Mouse (Mus musculus) embryo, embryonic 11.5 days (tissue): ENCODE measurements around the gene Gm21897.
A peak's percentile ranks its signal among the peaks of the same experiment; 100 is the strongest.
"Not testable (repeated sequence)": the region's sequence is repeated elsewhere in the genome, so short reads cannot be mapped to it uniquely, and the experiment has no call there.

Source experiments
- DNase-seq: peaks from one replicate; pipeline ENCODE4 v3.0.0-alpha.2; 2012; ENCODE audit warnings: low read depth, low spot score

The Gm21897 gene

GRCm38 (mm10) chr16:15317158-15317557 is at the start of gene Gm21897:
Gm21897 (plus strand) TSS chr16:15317458.
- DNase-seq = not testable (repeated sequence)

DNA sequence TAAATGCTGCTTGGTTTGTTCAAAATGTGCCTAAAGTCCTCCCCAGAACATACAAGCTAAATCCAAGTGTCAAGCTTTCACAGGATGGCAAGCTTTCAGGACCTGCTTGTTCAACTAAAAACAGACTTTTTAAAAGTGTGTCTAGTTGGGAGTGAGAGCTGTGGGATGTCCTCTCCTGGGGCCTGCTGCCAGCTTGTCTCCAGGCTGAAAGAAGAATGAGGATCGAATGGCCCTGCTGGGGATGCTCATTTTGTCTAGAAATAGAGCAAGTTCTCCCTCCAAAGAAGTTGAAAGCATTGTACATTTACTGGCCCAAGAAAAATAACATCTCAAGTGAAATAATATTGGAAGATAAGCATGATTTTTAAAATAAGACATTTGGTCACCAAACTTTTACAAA is 45.0 kb upstream of the Gm21897 start:
- no peak for DNase-seq

- no peak for DNase-seq
These were observed 39.8 kb upstream of the Gm21897 start for GRCm38 (mm10) chr16:15277461-15277860.

DNA sequence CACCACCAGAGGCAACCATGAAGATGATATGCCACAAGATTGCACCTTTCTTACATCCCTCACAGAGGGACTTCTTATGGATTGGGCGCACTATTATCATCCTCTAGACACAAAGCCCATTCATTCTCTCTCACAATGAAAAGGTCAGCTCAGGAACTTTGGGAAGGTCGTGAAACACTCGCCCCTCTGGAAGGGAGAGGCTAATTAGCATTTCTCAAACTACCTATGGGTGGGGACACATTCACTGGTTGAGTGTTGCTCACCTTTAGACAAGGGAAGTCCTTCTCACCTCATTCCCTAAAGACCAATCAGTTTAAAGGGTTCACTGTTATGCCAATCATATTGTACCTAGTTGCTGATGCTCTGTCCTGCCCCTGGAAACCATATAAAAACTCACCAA is 24.2 kb upstream of the Gm21897 start:
- DNase-seq = no peak

- no peak for DNase-seq
These were observed 23.0 kb upstream of the Gm21897 start for GRCm38 (mm10) chr16:15294289-15294688.

GRCm38 (mm10) chr16:15294911-15295659 is 22.2 kb upstream of the Gm21897 start:
- peak; percentile 20 for DNase-seq

- DNase-seq = no peak
These were observed 17.3 kb downstream of the Gm21897 start for GRCm38 (mm10) chr16:15334526-15334925.

DNA sequence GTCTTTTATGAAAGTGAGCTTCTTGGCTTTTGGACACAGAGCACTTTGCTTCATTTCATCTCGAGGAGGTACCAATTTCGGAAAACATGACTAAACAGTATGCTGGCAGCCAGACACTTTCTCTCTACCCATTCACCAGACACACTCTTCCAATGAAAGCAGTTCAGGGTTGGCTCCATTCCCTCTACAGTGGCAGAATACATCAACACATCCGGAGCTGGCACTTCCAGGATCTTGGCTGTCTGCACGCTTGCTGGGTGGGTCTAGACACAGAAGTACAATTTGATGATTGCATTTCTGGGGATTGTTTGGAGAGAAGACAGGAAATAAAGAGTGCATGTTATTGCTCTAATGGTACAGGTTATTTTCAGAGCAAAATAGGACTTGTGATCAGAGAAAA is 21.8 kb downstream of the Gm21897 start:
- no peak for DNase-seq

- no peak for DNase-seq
These were observed 28.8 kb downstream of the Gm21897 start for GRCm38 (mm10) chr16:15346045-15346444.

DNA sequence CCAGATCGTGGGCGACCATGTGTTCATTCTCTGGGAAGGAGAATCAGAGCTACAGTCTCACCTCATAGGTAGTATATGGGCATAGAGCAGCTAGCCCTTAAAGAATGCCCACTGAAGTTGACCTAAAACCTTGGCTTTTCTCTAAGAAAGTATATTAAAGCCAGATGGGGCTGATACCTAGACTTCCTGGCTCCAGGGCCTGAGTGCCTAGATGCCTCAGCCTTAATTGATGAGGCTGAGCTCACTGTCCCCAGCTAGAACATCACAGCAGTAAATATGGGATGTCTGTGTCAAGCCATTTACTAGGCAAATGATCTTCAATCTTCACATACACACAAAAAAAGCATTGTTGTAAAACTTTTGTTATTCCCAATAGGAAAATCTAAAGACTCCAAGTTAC is 32.1 kb downstream of the Gm21897 start:
- DNase-seq = no peak

- no peak for DNase-seq
These were observed 34.0 kb downstream of the Gm21897 start for GRCm38 (mm10) chr16:15351301-15351700.

DNA sequence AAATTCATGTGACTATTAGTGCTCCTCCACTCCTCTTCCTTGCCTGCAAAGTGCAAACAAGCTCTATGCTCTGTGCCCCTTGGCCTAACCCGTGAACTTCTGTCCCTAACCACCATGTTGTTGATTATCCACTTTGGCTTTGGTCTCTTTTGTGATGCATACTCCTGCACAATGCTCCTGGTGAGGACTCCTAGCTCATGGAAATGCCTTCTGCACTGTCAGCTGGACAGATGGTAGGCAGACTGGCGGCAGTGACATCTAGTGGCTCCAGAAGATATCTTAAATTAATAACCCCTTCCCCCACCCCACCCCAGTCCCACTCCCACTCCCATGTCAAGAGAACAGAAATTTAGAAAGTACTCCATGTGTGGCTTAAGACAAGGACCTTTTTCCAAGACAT is 35.1 kb downstream of the Gm21897 start:
- DNase-seq = no peak

DNA sequence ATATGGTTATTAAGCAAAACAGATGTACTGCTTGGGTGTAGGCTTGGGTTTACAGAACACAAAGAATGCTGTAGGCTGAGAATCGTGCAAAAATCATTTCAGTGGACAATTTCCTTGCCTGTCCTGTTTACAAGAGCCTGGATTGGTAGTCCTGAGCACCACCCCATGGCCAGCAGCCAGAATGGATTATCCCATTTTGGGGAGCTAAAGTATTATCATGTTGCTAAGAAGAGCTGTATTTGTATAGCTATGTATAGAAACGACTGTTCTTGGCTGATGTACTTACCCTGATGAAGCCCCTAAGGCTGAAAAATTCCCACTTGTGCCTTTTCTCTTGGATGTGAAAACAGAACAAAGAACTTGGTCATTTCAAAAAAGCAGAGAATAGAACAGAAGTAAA is 37.6 kb downstream of the Gm21897 start:
- DNase-seq = no peak

DNA sequence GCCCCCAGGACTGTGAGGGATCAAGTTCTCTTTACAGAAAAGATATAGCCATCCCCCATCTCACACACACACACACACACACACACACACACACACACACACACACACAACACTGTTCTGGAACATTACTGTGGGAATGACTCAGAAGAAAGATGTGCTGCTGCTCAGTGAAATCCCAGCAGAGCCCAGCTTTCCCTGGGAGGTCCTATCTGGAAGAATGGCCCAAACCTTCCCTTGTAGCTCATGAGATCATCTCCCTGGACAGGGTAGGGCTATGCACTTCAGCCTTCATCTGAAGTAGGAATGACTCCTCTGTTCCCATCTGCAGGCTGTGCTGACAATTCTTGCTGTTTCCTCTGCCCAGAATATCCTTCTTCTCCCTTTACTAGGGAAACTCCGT is 38.1 kb downstream of the Gm21897 start:
- DNase-seq = no peak

DNA sequence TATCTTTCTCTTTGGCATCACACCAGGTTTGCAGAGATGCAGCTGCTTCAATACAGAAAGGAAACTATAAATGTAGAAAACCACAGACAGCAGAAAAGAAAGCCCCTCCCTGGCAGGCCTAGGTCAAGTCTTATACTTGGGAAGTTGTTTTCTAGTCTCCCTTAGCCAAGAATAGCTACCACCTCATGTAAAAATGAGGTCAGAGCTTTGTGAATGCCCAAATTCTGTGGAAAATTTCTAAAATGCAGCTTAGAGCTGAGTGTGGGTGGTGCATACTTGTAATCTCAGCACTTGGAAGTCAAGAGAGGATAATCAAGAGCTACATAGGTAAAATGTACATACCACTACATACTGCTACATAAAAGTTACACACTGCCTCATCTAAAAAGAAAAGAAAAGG is 40.5 kb downstream of the Gm21897 start:
- DNase-seq = no peak

GRCm38 (mm10) chr16:15359110-15359782 is 42.0 kb downstream of the Gm21897 start:
- DNase-seq = no peak

DNA sequence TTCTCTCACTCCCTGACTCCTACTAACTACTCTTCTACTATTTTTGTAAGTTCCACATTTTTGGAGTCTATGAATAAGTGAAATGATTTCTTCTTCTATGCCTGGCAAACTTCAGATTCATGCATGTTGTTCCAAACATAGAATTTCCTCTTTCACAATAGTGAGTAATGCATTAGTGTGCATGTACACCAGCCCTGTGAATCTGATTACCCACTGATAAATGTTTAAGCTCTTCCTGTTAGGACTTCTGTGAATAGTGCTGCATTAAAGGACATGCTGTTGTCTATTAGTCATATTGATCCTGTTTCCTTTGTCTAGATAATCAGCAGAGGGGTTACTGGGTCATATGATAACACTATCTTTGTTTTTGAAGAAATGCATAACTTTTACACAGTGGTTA is 43.6 kb downstream of the Gm21897 start:
- no peak for DNase-seq
